Mouse (Mus musculus): ENCODE data around the gene Glipr1.

Glipr1 gene

GRCm38 (mm10) chr10:111955836-111956235 lies 46.6 kb downstream of the Glipr1 start:
- Histone ChIP-seq H3K9me3 (ENCODE audit: low read length) (no peaks in the 10 kb centered on the region), H3K4me1 (replicated peaks; ENCODE audit: low read depth, low read length) (no peaks in the 10 kb centered on the region), H3K36me3 (ENCODE audit: insufficient read depth, low read length) (no peaks in the 10 kb centered on the region), H3K4me3 (replicated peaks; ENCODE audit: low read length) (no peak overlapping the region), H3K27me3 (ENCODE audit: insufficient read depth, low read length) (no peaks in the 10 kb centered on the region)
- TF ChIP-seq POU5F1 (IDR thresholded peaks at IDR 0.05; ENCODE audit: borderline replicate concordance, low read length) (no peak), CTCF (conservative IDR thresholded peaks at IDR 0.05; ENCODE audit: low read length) (no peak), NANOG (IDR thresholded peaks at IDR 0.05; ENCODE audit: borderline replicate concordance, low read length) (no peak)

DNA sequence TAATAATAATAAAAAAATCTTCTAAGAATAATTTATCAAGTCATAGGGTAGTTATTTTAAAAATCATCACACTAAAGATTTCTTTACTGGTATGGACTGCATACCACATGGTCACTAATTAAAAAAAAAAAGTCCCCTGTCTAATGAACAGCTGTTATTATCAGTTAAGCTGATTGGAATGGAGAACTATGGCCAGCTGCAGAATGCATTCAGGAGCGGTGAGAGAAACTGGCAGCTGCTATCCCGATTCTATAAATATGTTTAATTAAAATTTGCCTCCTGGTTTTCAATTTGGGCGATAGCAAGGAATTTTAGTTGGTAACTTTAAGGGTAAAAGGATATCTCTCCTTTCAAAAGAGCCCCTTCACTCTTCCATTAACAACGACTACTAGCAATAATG lies 53.4 kb downstream of the Glipr1 start:
- Histone ChIP-seq H3K36me3 (ENCODE audit: insufficient read depth, low read length) (no peaks in the 10 kb centered on the region), H3K4me1 (replicated peaks; ENCODE audit: low read depth, low read length) (no peaks in the 10 kb centered on the region), H3K9me3 (ENCODE audit: low read length) (no peaks in the 10 kb centered on the region), H3K4me3 (replicated peaks; ENCODE audit: low read length) (no peak overlapping the region), H3K27me3 (ENCODE audit: insufficient read depth, low read length) (no peaks in the 10 kb centered on the region)
- no peak for TF ChIP-seq POU5F1 (IDR thresholded peaks at IDR 0.05; ENCODE audit: borderline replicate concordance, low read length)
- TF ChIP-seq CTCF (conservative IDR thresholded peaks at IDR 0.05; ENCODE audit: low read length): no peak
- TF ChIP-seq NANOG (IDR thresholded peaks at IDR 0.05; ENCODE audit: borderline replicate concordance, low read length): no peak

DNA sequence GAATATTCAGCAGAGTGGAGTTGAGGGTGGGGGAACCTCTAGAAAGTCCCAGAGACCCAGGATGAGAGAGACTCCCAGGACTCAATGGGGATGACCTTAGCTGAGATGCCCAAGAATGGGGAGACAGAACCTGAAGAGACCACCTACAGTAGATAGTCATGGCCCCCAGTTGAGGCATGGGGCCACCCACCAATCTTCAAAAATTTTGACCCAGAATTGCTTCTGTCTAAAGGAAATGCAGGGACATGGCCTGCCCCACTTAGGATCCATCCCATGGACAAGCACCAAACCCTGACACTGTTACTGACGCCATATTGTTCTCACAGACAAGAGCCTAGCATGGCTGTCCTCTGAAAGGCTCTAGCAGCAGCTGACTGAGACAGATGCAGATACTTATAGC lies 54.4 kb downstream of the Glipr1 start:
- Histone ChIP-seq H3K4me1 (replicated peaks; ENCODE audit: low read depth, low read length) (no peaks in the 10 kb centered on the region), H3K9me3 (ENCODE audit: low read length) (no peaks in the 10 kb centered on the region), H3K4me3 (replicated peaks; ENCODE audit: low read length) (no peak overlapping the region), H3K27me3 (ENCODE audit: insufficient read depth, low read length) (no peaks in the 10 kb centered on the region), H3K36me3 (ENCODE audit: insufficient read depth, low read length) (no peaks in the 10 kb centered on the region)
- no peak for TF ChIP-seq NANOG (IDR thresholded peaks at IDR 0.05; ENCODE audit: borderline replicate concordance, low read length)
- no peak for TF ChIP-seq CTCF (conservative IDR thresholded peaks at IDR 0.05; ENCODE audit: low read length)
- TF ChIP-seq POU5F1 (IDR thresholded peaks at IDR 0.05; ENCODE audit: borderline replicate concordance, low read length): no peak

- Histone ChIP-seq H3K27me3 (ENCODE audit: insufficient read depth, low read length) (no peaks in the 10 kb centered on the region), H3K9me3 (ENCODE audit: low read length) (no peaks in the 10 kb centered on the region), H3K4me1 (replicated peaks; ENCODE audit: low read depth, low read length) (no peaks in the 10 kb centered on the region), H3K4me3 (replicated peaks; ENCODE audit: low read length) (no peak overlapping the region), H3K36me3 (ENCODE audit: insufficient read depth, low read length) (no peaks in the 10 kb centered on the region)
- TF ChIP-seq NANOG (IDR thresholded peaks at IDR 0.05; ENCODE audit: borderline replicate concordance, low read length): no peak
- no peak for TF ChIP-seq CTCF (conservative IDR thresholded peaks at IDR 0.05; ENCODE audit: low read length)
- TF ChIP-seq POU5F1 (IDR thresholded peaks at IDR 0.05; ENCODE audit: borderline replicate concordance, low read length): no peak
These were observed 56.9 kb downstream of the Glipr1 start for GRCm38 (mm10) chr10:111945563-111945962.

DNA sequence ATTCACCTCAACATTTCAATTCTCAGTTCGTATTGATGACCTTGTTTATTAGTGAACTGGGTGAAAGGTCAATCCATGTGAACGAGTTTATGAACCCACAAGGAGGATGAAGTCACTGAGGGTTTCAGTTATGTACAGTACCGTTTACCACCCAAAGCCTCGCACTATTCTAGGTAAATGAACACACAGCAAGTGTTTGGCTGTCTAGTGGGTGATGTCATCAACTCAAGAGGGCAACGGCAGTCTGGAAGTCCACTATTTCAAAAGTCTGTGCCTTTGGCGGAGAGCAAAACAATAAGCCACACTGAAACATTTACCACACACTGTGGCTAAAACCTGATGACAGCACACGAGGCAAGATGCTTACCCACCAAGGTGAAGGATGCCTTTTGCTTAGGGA lies 59.4 kb downstream of the Glipr1 start:
- Histone ChIP-seq H3K4me3 (replicated peaks; ENCODE audit: low read length) (no peak overlapping the region), H3K4me1 (replicated peaks; ENCODE audit: low read depth, low read length) (no peaks in the 10 kb centered on the region), H3K9me3 (ENCODE audit: low read length) (no peaks in the 10 kb centered on the region), H3K36me3 (ENCODE audit: insufficient read depth, low read length) (no peaks in the 10 kb centered on the region), H3K27me3 (ENCODE audit: insufficient read depth, low read length) (no peaks in the 10 kb centered on the region)
- TF ChIP-seq CTCF (conservative IDR thresholded peaks at IDR 0.05; ENCODE audit: low read length) (no peak), NANOG (IDR thresholded peaks at IDR 0.05; ENCODE audit: borderline replicate concordance, low read length) (no peak), POU5F1 (IDR thresholded peaks at IDR 0.05; ENCODE audit: borderline replicate concordance, low read length) (no peak)

- H3K36me3 ChIP-seq (ENCODE audit: insufficient read depth, low read length): no peaks in the 10 kb centered on the region
- H3K4me1 ChIP-seq (replicated peaks; ENCODE audit: low read depth, low read length): no peaks in the 10 kb centered on the region
- TF ChIP-seq NANOG (IDR thresholded peaks at IDR 0.05; ENCODE audit: borderline replicate concordance, low read length) (no peak), CTCF (conservative IDR thresholded peaks at IDR 0.05; ENCODE audit: low read length) (no peak), POU5F1 (IDR thresholded peaks at IDR 0.05; ENCODE audit: borderline replicate concordance, low read length) (no peak)
- no peaks in the 10 kb centered on the region for H3K27me3 ChIP-seq (ENCODE audit: insufficient read depth, low read length)
- no peak overlapping the region for H3K4me3 ChIP-seq (replicated peaks; ENCODE audit: low read length)
- no peaks in the 10 kb centered on the region for H3K9me3 ChIP-seq (ENCODE audit: low read length)
These were observed 65.3 kb downstream of the Glipr1 start for GRCm38 (mm10) chr10:111937146-111937534.

- no peak for TF ChIP-seq CTCF (conservative IDR thresholded peaks at IDR 0.05; ENCODE audit: low read length)
- no peak for TF ChIP-seq POU5F1 (IDR thresholded peaks at IDR 0.05; ENCODE audit: borderline replicate concordance, low read length)
- no peak for TF ChIP-seq NANOG (IDR thresholded peaks at IDR 0.05; ENCODE audit: borderline replicate concordance, low read length)
- H3K9me3 ChIP-seq (ENCODE audit: low read length): no peaks in the 10 kb centered on the region
- no peaks in the 10 kb centered on the region for H3K36me3 ChIP-seq (ENCODE audit: insufficient read depth, low read length)
- H3K4me1 ChIP-seq (replicated peaks; ENCODE audit: low read depth, low read length): no peaks in the 10 kb centered on the region
- H3K27me3 ChIP-seq (ENCODE audit: insufficient read depth, low read length): no peaks in the 10 kb centered on the region
- no peak overlapping the region for H3K4me3 ChIP-seq (replicated peaks; ENCODE audit: low read length)
These were observed 65.8 kb downstream of the Glipr1 start for GRCm38 (mm10) chr10:111936491-111937145.

- no peaks in the 10 kb centered on the region for H3K27me3 ChIP-seq (ENCODE audit: insufficient read depth, low read length)
- H3K4me1 ChIP-seq (replicated peaks; ENCODE audit: low read depth, low read length): no peaks in the 10 kb centered on the region
- H3K9me3 ChIP-seq (ENCODE audit: low read length): no peaks in the 10 kb centered on the region
- no peak overlapping the region for H3K4me3 ChIP-seq (replicated peaks; ENCODE audit: low read length)
- TF ChIP-seq CTCF (conservative IDR thresholded peaks at IDR 0.05; ENCODE audit: low read length): no peak
- TF ChIP-seq POU5F1 (IDR thresholded peaks at IDR 0.05; ENCODE audit: borderline replicate concordance, low read length): no peak
- TF ChIP-seq NANOG (IDR thresholded peaks at IDR 0.05; ENCODE audit: borderline replicate concordance, low read length): no peak
- no peaks in the 10 kb centered on the region for H3K36me3 ChIP-seq (ENCODE audit: insufficient read depth, low read length)
These were observed 66.4 kb downstream of the Glipr1 start for GRCm38 (mm10) chr10:111936021-111936420.
